Mouse (Mus musculus): ENCODE measurements at regions not wholly inside any gene's neighbourhood (a gene's known extent, or its start where the extent isn't known, plus 50 kb on each side); places are given as distances from the start of the nearest gene placed in this dataset.
"Not testable (repeated sequence)": the region's sequence is repeated elsewhere in the genome, so short reads cannot be mapped to it uniquely, and the experiment has no call there.

DNA sequence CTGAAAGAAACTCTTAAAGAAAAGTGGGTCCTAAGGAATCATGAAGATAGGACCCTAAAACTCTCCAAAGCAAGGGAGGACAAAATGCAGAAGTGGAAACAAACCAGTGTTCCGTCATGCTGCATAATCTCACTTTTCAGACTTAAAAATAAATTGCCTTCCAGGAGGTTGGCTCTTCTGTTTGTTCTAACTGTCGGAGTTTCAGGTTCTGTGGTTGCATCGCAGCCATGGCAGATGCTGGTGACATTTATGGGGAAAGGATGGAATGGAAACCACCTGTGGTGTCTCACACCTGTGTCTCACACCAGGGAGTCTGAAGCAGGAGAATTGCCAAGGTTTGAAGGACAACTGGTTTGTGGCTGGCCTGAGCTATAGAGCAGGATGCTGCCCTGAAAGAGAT, 50.9 kb upstream of the Hivep1 start:
- ATAC-seq (replicated peaks; ENCODE audit: poor library complexity, severe bottlenecking): no peak

DNA sequence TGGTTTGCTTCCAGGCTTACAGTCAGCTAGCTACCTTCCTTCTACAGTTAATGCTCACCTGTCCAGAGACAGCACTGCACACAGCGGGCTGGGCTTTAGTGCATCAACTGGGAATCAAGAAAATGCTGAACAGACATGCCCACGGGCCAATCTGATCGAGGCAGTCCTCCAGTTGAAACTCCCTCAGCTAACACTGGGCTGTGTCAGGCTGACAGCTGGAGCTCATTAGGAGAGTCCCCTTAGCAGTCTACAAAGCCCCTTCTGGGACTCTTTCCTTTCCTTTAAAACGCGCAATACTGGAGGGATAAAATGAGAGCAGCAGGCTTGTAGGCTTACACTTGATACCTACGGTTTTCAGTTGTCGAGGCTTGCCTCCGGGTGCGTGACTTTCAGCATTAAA, 53.9 kb upstream of the Hivep1 start:
- no peak for ATAC-seq (replicated peaks; ENCODE audit: poor library complexity, severe bottlenecking)

DNA sequence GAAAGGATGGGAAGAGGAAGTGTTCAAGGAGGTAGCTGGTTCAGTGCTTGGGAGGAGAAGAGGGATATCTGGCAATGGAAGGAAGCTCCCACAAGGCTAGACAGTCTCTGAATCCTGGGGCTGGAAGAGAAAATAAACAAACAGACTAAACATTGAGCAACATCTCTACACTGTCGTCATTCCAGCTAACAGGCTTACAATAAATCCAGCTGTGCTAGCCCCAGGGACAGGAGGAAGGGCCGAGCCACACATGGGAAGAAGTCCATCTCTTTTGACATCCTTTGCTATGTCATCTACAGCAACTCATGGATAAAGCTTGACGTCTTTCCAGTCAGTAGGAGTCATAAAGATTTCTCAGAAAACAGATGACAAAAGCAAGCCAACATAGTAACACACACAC, 57.7 kb upstream of the Hivep1 start:
- no peak for ATAC-seq (replicated peaks; ENCODE audit: poor library complexity, severe bottlenecking)

DNA sequence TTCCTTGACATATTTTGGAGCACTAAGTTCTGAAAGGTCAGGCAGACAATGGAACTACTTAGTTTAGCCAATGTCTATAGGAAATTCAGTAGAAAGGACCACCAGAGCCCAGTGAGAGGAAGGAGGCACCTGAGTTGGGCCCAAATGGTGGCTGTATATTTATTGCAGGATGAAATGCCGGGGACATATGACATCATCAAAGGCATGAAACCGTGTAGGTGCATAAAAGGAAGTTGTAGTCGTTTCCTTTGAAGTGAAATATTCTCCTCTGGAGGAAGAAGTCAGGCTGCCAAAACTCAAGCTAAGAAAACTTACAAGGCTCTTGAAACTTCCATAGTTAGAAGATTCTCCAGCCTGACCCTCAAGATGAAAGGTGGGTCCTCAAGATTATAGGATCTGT, 75.9 kb upstream of the Hivep1 start:
- ATAC-seq (replicated peaks; ENCODE audit: poor library complexity, severe bottlenecking): no peak

DNA sequence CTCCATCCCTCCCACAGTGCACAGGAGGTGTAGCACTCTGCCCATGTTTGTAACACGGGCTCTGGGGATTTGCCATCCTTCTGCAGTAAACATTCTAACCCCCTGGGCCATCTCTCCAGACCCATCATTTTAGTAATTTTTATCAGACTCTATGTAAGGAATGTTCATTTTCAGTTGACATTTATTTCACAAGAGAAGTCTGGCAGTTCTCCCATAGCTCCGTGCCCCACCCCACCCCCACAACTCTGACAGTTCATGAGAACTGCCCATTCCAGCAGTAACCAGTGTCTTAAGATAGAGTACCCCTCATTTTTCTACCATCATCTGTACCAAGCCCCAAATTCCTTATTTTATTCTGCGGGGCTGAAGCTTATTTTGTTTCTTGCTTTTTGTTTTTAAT, 88.9 kb upstream of the Hivep1 start:
- no peak for ATAC-seq (replicated peaks; ENCODE audit: poor library complexity, severe bottlenecking)

DNA sequence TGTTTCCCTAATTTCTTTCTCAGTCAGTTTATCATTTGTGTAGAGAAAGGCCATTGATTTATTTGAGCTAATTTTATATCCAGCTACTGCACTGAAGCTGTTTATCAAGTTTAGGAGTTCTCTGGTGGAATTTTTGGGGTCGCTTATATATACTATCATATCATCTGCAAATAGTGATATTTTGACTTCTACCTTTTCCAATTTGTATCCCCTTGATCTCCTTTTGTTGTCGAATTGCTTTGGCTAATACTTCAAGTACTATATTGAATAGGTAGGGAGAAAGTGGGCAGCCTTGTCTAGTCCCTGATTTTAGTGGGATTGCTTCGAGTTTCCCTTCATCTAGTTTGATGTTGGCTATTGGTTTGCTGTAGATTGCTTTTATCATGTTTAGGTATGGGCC, 90.9 kb upstream of the Hivep1 start:
- ATAC-seq (replicated peaks; ENCODE audit: poor library complexity, severe bottlenecking): not testable (repeated sequence)

DNA sequence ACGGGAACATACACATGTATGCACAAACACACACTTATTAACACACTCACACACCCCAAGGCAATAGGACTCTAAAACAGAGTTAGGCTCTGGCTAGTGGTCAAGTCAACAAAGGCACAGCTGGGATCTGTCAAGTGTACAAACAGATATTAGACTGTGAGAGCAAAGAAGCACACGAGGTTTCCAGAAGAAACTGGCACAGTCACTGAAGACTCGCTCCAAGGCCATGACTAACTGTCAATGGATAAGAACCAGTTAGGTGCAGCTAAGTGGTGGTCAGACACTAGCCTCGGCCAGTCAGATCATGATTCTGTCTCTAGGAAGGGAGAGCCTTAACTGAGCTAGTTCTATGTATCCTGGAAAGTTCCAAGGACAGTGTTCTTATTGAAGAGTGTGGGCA, 93.9 kb upstream of the Hivep1 start:
- ATAC-seq (replicated peaks; ENCODE audit: poor library complexity, severe bottlenecking): no peak

DNA sequence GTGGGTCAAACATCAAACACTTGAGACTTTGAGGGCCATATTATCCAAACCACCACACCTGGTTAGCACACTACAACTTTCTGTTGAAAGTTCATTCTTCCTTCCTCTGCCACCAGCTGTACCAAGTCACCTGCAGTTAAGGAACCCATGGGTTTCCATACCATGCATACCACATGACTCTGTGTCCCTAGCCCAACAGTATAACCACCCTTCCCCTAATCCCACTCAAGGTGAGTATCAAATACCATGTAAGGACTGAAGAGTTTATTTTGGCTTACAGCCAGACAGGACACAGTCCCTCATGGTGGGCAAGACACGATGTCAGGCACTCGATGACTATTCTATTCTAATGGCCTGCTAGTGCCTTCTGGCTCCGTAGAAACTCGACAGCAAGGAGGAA, 95.9 kb upstream of the Hivep1 start:
- no peak for ATAC-seq (replicated peaks; ENCODE audit: poor library complexity, severe bottlenecking)

DNA sequence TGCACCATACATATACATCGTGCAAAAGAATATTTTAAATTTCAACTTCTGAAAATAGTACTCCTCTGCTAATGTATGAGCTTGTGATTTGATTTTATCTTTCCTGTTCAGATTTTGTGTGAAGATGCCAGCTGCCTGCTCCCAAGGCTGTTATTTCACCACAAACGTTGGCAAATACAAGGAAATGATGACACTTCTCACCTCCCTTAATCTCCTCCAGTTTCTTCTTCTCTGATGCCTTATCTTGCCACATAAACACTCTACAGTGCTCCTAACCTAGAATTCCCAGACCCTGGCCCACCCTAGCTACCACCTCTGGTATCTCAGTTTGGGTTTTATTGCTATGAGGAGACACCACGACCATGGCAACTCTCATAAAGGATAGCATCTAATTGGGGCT, 96.6 kb upstream of the Hivep1 start:
- ATAC-seq (replicated peaks; ENCODE audit: poor library complexity, severe bottlenecking): 0 out of 2 replicates have a peak, but pooled peaks have one; percentile 25

DNA sequence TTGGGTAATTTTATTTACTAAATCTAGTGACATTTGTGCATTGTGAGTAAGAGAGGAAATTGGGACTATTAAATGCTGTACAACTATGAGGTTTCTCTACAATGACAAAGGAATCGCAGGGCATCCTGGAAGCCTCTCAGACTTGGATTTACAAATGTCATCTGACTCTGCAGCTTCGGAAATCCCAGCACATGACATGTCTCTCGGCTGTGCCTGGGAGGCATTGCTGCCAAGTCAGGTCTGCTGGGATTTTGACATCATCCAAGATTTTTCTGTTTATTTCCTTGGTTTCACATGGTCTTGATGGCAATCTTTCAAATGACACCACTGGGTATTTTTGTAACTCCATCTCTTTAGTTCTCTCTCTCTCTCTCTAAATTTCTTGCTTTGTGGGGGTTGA, 99.4 kb upstream of the Hivep1 start:
- ATAC-seq (replicated peaks; ENCODE audit: poor library complexity, severe bottlenecking): no peak

DNA sequence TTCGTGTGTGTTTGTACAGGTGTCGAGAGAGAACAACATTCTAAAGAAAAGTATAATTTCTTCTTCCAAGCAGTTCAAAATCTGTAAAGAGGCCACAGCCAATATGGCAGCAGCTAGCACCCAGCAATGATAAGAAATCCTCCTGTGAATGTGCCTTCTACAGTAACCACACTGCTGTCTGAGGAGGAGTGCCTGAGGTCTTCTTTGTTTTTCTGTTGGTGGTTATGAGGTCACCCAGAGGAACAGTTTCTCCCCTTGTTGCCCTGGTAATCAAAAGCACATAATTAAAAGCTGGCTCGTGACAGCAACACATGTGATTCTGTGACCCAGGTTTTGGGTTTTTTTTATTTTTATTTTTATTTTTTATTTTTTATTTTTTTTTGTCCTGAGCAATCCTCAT, 100.8 kb upstream of the Adtrp start:
- no peak for ATAC-seq (replicated peaks; ENCODE audit: poor library complexity, severe bottlenecking)

DNA sequence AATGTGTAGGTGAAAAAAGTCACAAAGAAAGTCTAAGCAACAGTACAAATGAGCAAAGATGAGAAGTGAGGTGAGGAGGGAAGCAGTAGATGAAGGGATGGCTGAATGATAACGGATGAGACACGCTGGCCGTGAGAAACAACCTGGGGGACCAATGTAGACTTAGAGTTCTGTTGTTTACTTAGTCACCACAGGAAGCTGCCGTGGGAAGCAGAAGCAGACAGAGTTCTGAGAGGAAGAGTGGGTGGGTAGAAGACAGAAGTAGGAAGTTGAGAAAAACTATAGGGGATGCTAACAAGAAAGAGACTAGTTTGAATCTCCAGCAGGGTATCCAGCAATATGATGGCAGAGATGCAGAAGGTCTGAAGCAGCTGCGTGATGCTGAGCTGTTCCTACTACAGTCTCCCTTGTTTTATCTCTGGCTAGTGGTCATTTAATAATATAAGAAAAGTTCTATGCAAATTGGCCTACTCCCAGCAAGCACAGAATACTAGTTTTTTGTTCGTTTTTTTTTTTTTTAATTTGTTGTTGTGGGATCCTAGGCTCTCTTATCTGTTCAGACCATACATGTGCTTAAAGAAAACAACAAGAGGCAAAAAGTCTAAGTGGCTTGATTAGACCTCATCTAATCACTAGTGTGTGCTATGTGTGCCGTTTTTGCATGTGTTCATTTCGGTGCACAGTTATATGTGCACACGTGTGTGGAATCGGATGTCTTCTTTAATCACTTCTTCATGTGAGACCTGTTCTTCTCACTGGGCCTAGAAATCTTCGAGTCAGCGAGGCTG, 85.0 kb upstream of the Adtrp start:
- no peak; the same call in 1 of the 2 replicates for ATAC-seq (replicated peaks; ENCODE audit: poor library complexity, severe bottlenecking)

DNA sequence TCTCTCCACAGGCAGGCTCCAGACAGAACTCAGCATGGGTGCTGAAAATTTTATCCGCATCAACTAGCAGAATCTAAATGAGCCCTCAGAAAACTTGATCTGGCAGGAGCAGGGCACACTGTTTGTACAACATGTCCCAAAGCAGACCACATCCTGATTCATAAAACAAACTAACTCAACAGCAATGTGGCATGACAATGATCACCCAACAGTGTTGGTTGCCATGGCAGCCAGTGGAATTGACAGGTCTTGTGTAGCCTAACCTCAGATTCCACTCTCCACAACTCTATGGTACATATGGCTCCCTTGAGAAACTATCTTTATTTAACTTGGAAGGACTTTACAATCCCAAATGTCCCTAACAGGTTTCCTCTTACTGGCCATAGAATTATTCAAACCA, 82.3 kb upstream of the Adtrp start:
- no peak for ATAC-seq (replicated peaks; ENCODE audit: poor library complexity, severe bottlenecking)

DNA sequence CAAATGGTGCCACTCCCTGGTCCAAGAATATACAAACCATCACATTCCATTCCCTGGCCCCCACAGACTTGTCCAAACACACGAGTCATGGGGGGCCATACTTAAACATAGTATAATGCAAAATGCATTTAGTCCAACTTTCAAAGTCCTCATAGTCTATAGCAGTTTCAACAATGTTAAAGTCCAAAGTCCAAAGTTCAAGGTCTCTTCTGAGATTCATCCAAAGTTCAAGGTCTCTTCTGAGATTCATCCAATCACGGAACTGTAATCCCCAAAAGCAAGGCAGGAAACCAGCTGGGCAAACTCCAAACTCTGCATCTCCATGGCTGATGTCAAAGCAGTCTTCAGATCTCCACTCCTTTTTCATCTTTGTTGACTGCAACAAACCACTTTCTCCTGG, 78.4 kb upstream of the Adtrp start:
- ATAC-seq (replicated peaks; ENCODE audit: poor library complexity, severe bottlenecking): not testable (repeated sequence)

DNA sequence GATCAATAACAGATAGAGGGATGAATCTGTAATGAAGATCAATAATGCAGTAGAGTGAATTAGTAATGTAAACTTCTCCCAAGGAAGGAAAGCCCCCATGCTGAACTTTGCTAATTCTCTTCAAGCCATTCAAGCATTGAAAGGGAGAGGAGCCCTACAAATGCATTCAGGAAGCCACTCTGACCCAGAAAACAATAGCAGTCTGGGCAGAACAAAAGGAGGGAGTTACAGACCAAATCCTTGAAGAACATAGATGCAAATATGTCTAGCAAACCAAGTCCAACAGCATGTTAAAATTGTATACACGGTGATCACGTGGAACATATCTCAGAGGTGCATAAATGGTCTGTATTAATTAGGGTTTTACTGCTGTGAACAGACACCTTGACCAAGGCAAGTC, 77.7 kb upstream of the Adtrp start:
- ATAC-seq (replicated peaks; ENCODE audit: poor library complexity, severe bottlenecking): no peak

DNA sequence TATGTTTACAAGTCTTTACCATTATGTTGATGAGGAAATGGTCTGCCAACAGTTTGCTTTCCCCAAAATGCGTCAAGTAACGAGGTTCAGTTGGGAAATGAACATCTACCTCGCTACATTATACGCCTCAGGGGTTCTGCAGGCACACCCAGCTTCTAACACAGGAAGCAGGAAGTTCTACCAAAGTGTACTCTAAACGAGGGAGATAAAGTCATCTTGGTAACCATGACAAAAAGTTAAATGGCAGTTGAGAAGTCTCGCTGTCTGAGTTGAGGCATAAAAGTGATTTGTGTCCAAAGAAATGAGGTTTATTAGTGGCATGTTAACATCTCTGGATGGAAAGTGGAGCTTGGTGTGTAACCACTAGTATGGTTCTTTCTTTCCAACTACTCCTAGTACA, 73.7 kb upstream of the Adtrp start:
- no peak for ATAC-seq (replicated peaks; ENCODE audit: poor library complexity, severe bottlenecking)

DNA sequence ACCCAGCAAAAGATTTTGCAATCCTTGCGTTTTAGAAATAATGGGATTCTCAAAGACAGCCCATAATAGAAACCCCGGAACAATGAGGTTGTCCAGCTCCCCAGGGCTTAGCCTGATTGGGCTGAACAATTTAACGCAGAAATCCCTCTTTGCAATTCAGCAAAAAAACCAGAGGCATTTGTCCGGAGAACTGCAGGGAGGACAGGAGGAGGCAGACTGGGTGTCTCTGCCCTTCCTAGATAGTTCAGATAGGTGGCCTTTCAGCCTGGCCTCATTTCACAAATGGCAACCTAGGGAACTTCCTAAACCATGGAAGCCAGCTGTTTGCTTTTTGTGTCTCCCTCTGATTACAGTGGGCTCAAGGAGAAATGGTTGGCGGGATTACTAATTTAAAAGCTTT, 71.0 kb upstream of the Adtrp start:
- no peak for ATAC-seq (replicated peaks; ENCODE audit: poor library complexity, severe bottlenecking)

DNA sequence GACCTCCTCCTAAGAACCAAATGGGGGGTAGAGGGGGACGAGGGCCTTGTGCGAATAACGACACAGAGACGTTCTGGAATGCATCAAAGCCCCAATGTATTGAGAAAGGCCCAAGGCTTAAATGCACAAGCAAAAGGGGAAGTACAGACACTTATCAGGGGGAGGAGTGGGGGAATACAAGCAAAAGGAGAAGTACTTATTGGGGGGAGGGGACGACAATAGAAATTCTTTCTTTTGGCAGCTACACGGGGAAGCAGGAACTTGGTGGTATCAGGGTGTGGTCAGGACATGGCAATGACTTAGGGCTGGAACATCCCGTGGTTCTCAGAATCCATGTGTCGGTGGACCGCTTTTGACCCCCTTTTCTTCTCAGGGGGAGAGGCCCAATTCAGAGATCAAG, 68.3 kb upstream of the Adtrp start:
- ATAC-seq (replicated peaks; ENCODE audit: poor library complexity, severe bottlenecking): not testable (repeated sequence)

DNA sequence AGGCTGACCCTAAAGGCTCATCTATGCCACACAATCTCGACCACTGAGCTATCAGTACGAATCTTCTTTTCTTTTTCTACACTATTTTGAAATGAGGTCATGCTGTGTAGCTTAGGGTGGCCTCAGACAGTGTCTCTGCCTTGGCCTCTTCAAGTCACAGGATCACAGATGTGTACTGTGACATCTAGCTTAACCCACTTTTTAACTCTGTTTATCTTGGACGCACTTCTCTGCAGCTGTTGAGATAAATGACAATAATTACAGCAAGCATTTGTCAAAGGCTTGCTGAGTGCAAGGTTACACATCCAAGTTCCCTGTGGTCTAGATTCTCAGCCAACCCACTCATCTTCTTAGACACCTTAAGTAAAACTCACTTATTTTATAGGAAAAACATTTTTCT, 63.3 kb upstream of the Adtrp start:
- ATAC-seq (replicated peaks; ENCODE audit: poor library complexity, severe bottlenecking): no peak

DNA sequence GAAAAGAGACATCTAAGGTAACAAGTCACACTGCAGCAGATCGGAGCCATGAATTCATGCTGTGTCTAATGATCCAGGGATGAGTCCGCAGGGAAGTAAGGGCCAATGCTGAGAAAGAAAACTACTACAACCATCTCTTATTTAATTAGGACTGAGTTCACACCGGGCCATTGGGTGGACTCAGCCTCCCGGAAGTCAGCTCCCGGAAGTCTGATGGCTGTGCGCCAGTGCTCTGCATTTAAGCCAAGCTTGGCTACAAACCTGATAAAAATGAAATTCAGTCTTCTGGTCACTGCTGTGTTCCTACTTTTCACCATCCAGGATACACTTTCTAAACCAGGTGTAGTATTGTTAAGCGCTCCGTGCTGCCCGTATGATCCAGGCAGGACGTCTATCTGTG, 62.8 kb upstream of the Adtrp start:
- no peak for ATAC-seq (replicated peaks; ENCODE audit: poor library complexity, severe bottlenecking)

DNA sequence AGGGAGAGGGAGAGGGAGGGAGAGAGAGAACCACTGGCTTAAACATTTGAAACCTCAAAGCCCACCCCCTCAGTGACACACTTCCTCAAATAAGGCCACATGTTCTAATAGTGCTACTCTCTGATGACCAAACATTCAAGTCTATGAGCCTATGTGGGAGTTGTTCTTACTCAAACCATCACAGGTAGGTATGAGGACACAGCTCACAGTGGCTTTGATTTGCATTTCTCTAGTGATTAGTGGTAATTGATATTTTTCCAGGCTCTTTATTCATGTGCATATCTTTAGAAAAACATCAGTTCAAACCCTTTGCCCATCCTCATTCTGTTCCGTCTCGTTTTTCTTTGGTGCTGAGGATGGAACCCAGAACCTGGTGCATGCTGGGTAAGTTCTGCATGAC, 59.5 kb upstream of the Adtrp start:
- ATAC-seq (replicated peaks; ENCODE audit: poor library complexity, severe bottlenecking): no peak

DNA sequence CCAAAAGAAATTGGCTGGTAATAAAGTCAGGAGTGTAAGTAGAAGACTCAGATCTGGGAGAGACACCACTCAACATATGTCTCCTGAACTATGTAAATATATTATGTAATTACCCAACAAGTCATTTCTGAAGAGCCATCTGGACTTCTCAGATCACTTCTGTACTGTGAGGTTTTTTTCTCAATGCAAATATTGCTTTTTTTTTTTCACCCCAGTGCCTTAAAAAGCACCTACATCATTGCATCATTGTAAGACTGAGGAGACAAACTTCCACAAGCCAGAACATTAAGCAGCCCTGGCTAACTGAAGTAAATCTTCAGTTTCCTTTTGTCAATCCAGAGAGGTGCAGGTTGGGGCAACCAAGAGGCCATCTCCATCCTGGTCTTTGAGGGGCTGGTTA, 55.8 kb upstream of the Adtrp start:
- ATAC-seq (replicated peaks; ENCODE audit: poor library complexity, severe bottlenecking): no peak
